Mouse (Mus musculus) kidney, postnatal 0 days (tissue): Measurements from ENCODE around the gene Rbm4b. TPM values are rescaled to one million over a fixed set of nuclear protein-coding genes. Genes with fewer than 3 reads are reported as not detected.

Source experiments
- ATAC-seq: fragments of 200-750 bp; cut with Nextera tagmentation; replicated peaks from 2 replicates; pipeline ENCODE4 v1.8.0; 2017; ENCODE audit warnings: low read depth, moderate number of reproducible peaks, moderate TSS enrichment, moderate library complexity; ENCODE audit not compliant: low FRiP score
- DNase-seq: peaks from one replicate; pipeline ENCODE4 v3.0.0-alpha.2; 2016; ENCODE audit warnings: low spot score
- H3K27ac ChIP-seq: fragments of 300-500 bp; sonication (generic); 2 replicates; pipeline ENCODE4 v1.5.1; 2014; ENCODE audit warnings: mild to moderate bottlenecking
- H3K27me3 ChIP-seq: fragments of 300-500 bp; sonication (generic); 2 replicates; pipeline ENCODE4 v1.6.1; 2014; ENCODE audit warnings: low read length, mixed read lengths; ENCODE audit not compliant: insufficient read depth
- H3K36me3 ChIP-seq: fragments of 300-500 bp; sonication (generic); 2 replicates; pipeline ENCODE4 v1.6.1; 2014; ENCODE audit warnings: low read length, mixed read lengths; ENCODE audit not compliant: insufficient read depth
- H3K4me1 ChIP-seq: fragments of 300-500 bp; sonication (generic); replicated peaks from 2 replicates; pipeline ENCODE4 v1.6.1; 2014; ENCODE audit warnings: antibody characterized with exemption, low read length, mixed read lengths; ENCODE audit not compliant: insufficient read depth
- H3K4me2 ChIP-seq: fragments of 300-500 bp; sonication (generic); 2 replicates; pipeline ENCODE4 v1.6.1; 2014; ENCODE audit warnings: mild to moderate bottlenecking, low read length, moderate library complexity, mixed read lengths
- H3K4me3 ChIP-seq: fragments of 300-500 bp; sonication (generic); replicated peaks from 2 replicates; pipeline ENCODE4 v1.5.1; 2014; ENCODE audit warnings: low read depth, low read length
- H3K9ac ChIP-seq: fragments of 300-500 bp; sonication (generic); 2 replicates; pipeline ENCODE4 v1.6.1; 2014; ENCODE audit warnings: low read depth, low read length
- H3K9me3 ChIP-seq: fragments of 300-500 bp; sonication (generic); replicated peaks from 2 replicates; pipeline ENCODE4 v1.6.1; 2016; ENCODE audit warnings: low read length, inconsistent platforms, mixed read lengths
- CTCF ChIP-seq: IDR thresholded peaks from 2 replicates; pipeline ENCODE4 v1.5.1; 2016; ENCODE audit warnings: antibody characterized with exemption, low read depth, mild to moderate bottlenecking, moderate library complexity
- WGBS: fragments of 180-500 bp; shearing (Covaris S2); extraction: QIAGEN DNeasy Blood & Tissue Kit; methylation state at CpG from one replicate; pipeline ENCODE4 v1.1.7; 2014; 5-methylcytosine and 5-hydroxymethylcytosine counted together
- polyA plus RNA-seq: library from polyadenylated mRNA; unstranded; fragments of >200 nt; fragmentation: Nextera tagmentation; extraction: Ambion mirVana; gene quantifications from 2 replicates; pipeline ENCODE4 v1.2.1, GENCODE M21; 2015

Gene Rbm4b
- polyA plus RNA-seq, 1 experiment from 2014 or later, result 44.9 TPM

- 87% methylated on average over 6 of the region's 6 CpGs for WGBS
- Histone ChIP-seq H3K4me3 (no peak overlapping the region), H3K9ac (no peak overlapping the region), H3K27ac (no peak overlapping the region), H3K4me2 (no peak overlapping the region), H3K9me3 (no peaks in the 10 kb centered on the region), H3K36me3 (no peaks in the 10 kb centered on the region), H3K27me3 (no peaks in the 10 kb centered on the region), H3K4me1 (peaks cover 10% of the 10 kb centered on the region; the same call in 1 of the 2 replicates)
- ATAC-seq, result no peak
- DNase-seq, result no peak
- peak; percentile 52 for TF ChIP-seq CTCF
These were observed 56.7 kb downstream of the Rbm4b start for GRCm38 (mm10) chr19:4813015-4813414.

Other genes starting within 250 kb of the Rbm4b start
- gene Pcx, start 246.0 kb upstream of the Rbm4b start, polyA plus RNA-seq, result 57.6 and 66.9 TPM in 2 replicates
- gene Lrfn4, start 140.8 kb upstream of the Rbm4b start, polyA plus RNA-seq, result 6.6 and 8.4 TPM in 2 replicates
- 65.1 and 66.9 TPM in 2 replicates for gene Rce1, start 130.9 kb upstream of the Rbm4b start, polyA plus RNA-seq
- gene Gm960, start 57.8 kb upstream of the Rbm4b start, polyA plus RNA-seq, result 2.5 and 3.2 TPM in 2 replicates
- 2.6 and 3.0 TPM in 2 replicates for gene Sptbn2, start 45.3 kb upstream of the Rbm4b start, polyA plus RNA-seq
- gene Rbm4, start 37.4 kb downstream of the Rbm4b start, polyA plus RNA-seq, result 39.2 and 40.8 TPM in 2 replicates
- gene Gm21992, start 55.1 kb downstream of the Rbm4b start, polyA plus RNA-seq, result 24.4 and 27.3 TPM in 2 replicates
- 43.8 and 48.8 TPM in 2 replicates for gene Rbm14, start 55.1 kb downstream of the Rbm4b start, polyA plus RNA-seq
- 72.9 and 82.1 TPM in 2 replicates for gene Ccs, start 82.8 kb downstream of the Rbm4b start, polyA plus RNA-seq
- gene Ccdc87, start 82.9 kb downstream of the Rbm4b start, polyA plus RNA-seq, result 0.04 TPM in 1 of 2 replicates, not detected in the other
- gene Ctsf, start 98.6 kb downstream of the Rbm4b start, polyA plus RNA-seq, result 79.8 and 80.6 TPM in 2 replicates
- gene Actn3, start 121.4 kb downstream of the Rbm4b start, polyA plus RNA-seq, result 4.0 and 4.1 TPM in 2 replicates
- gene Zdhhc24, start 122.2 kb downstream of the Rbm4b start, polyA plus RNA-seq, result 8.7 and 9.5 TPM in 2 replicates
- 4.9 and 5.0 TPM in 2 replicates for gene Bbs1, start 150.1 kb downstream of the Rbm4b start, polyA plus RNA-seq
- 61.7 and 69.2 TPM in 2 replicates for gene Dpp3, start 171.8 kb downstream of the Rbm4b start, polyA plus RNA-seq
- 1.5 and 1.9 TPM in 2 replicates for gene Peli3, start 186.6 kb downstream of the Rbm4b start, polyA plus RNA-seq
- gene Mrpl11, start 205.7 kb downstream of the Rbm4b start, polyA plus RNA-seq, result 132 and 137 TPM in 2 replicates
- gene Npas4, start 233.8 kb downstream of the Rbm4b start, polyA plus RNA-seq, result not detected in 2 replicates